Mouse (Mus musculus) midbrain, embryonic 12.5 days (tissue): ENCODE results near the gene Kif23. TPM values are rescaled to one million over a fixed set of nuclear protein-coding genes. Genes with fewer than 3 reads are reported as not detected.

Experiments
- ATAC-seq: fragments of 200-750 bp; cut with Nextera tagmentation; 2 replicates; pipeline ENCODE4 v1.8.0; 2017; ENCODE audit warnings: low read depth, moderate TSS enrichment, moderate library complexity; ENCODE audit not compliant: low FRiP score
- H3K27ac ChIP-seq: fragments of 300-500 bp; sonication (generic); replicated peaks from 2 replicates; pipeline ENCODE4 v1.5.1; 2016; ENCODE audit warnings: mild to moderate bottlenecking
- H3K27me3 ChIP-seq: fragments of 300-500 bp; sonication (generic); 2 replicates; pipeline ENCODE4 v1.6.1; 2016; ENCODE audit warnings: mild to moderate bottlenecking
- H3K36me3 ChIP-seq: fragments of 300-500 bp; sonication (generic); 2 replicates; pipeline ENCODE4 v1.6.1; 2016
- H3K4me1 ChIP-seq: fragments of 300-500 bp; sonication (generic); 2 replicates; pipeline ENCODE4 v1.6.1; 2016
- H3K4me2 ChIP-seq: fragments of 300-500 bp; sonication (generic); replicated peaks from 2 replicates; pipeline ENCODE4 v1.6.1; 2016; ENCODE audit warnings: mild to moderate bottlenecking, moderate library complexity
- H3K4me3 ChIP-seq: fragments of 300-500 bp; sonication (generic); 2 replicates; pipeline ENCODE4 v1.5.1; 2016; ENCODE audit warnings: mild to moderate bottlenecking
- H3K9ac ChIP-seq: fragments of 300-500 bp; sonication (generic); replicated peaks from 2 replicates; pipeline ENCODE4 v1.6.1; 2016; ENCODE audit warnings: mild to moderate bottlenecking, moderate library complexity
- H3K9me3 ChIP-seq: fragments of 300-500 bp; sonication (generic); 2 replicates; pipeline ENCODE4 v1.6.1; 2016; ENCODE audit warnings: mild to moderate bottlenecking
- WGBS: fragments of 180-500 bp; shearing (Covaris S2); methylation state at CpG from one replicate; pipeline ENCODE4 v1.1.7; 2016; 5-methylcytosine and 5-hydroxymethylcytosine counted together
- polyA plus RNA-seq: library from polyadenylated mRNA; unstranded; fragments of >200 nt; fragmentation: Nextera tagmentation; extraction: Ambion mirVana; gene quantifications from 2 replicates; pipeline ENCODE4 v1.2.1, GENCODE M21; 2016

The Kif23 gene
- polyA plus RNA-seq, 1 experiment from 2014 or later: 90.2 TPM

DNA sequence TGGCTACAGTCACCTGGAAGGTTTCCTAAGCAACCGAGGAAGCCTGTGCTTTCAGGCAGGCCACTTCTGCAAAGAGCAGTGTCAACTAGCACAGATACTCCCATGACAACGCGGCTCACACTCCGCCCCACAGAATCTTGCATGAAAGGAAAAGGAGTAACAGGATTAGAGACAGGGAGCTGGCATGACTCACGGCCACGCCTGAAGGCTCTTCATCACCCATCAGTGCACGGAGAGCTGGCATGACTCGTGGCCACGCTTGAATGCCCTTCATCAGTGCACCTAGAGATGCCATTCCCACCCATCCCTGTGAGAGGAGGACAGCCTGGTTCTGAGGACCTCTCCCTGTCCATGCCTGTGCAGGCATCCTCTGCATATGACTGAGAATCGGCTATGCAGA lies 20.8 kb upstream of the Kif23 start:
- ATAC-seq: no peak
- H3K9ac ChIP-seq: no peak overlapping the region
- peaks cover 8% of the 10 kb centered on the region; the same call in 1 of the 2 replicates for H3K4me1 ChIP-seq
- no peaks in the 10 kb centered on the region for H3K9me3 ChIP-seq
- H3K4me2 ChIP-seq: no peak overlapping the region
- 64% methylated on average over 10 of the region's 10 CpGs for WGBS
- H3K36me3 ChIP-seq: no peaks in the 10 kb centered on the region
- H3K27ac ChIP-seq: no peak overlapping the region
- no peak overlapping the region for H3K4me3 ChIP-seq
- 0 out of 2 replicates have a peak, but pooled peaks cover 11% of the 10 kb centered on the region for H3K27me3 ChIP-seq

DNA sequence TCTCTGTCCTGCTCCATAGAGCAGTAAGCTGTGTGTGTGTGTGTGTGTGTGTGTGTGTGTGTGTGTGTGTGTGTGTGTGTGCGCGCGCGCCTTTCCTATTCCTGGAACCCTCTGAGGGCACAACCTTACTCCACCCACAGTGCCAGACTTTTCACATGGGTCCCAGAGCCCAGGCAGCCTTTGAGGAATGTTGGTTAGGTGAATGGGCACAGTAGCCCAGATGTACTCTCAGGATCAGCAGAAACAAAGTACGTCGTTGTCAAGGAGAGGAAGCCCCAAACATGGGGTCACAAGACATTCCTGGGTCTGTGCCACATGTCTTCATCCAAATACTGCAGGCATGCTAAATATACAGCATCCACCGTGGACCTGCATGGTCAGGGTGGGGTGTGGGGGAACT lies 19.4 kb upstream of the Kif23 start:
- H3K27ac ChIP-seq: no peak overlapping the region
- no peak for ATAC-seq
- WGBS: 92% methylated on average over 7 of the region's 7 CpGs
- H3K36me3 ChIP-seq: no peaks in the 10 kb centered on the region
- H3K27me3 ChIP-seq: 0 out of 2 replicates have a peak, but pooled peaks cover 8% of the 10 kb centered on the region
- 0 out of 2 replicates have a peak, but pooled peaks cover 3% of the 10 kb centered on the region for H3K4me1 ChIP-seq
- H3K9me3 ChIP-seq: no peaks in the 10 kb centered on the region
- no peak overlapping the region for H3K4me2 ChIP-seq
- no peak overlapping the region for H3K9ac ChIP-seq
- no peak overlapping the region for H3K4me3 ChIP-seq

DNA sequence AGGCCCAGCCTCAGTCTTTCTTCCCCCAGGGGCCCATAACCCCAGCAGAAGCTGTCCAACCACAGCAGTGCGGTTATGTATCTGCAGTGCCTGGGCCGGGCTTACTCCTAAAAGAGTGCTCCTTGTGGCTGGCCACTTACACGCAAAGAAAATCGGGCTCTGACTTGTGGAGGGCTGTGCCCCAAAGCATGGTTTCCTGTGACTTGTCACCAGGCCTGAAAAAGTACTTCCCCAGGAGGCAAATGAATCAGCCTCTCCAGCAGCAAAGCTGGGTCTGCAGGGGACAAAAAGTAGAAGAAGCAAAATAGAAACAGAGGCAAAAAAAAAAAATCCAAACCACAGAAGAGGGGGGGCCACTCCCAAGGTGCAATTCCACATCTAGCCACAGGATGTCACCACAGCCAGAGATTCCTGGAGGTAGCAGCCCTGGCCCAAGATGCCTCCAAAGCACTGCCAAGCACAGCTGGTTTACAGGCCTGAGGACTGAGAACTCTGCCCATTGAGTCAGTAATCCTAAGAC lies 18.9 kb upstream of the Kif23 start:
- 47% methylated on average over 4 of the region's 4 CpGs for WGBS
- H3K4me2 ChIP-seq: no peak overlapping the region
- no peak; the same call in 1 of the 2 replicates for ATAC-seq
- H3K9ac ChIP-seq: no peak overlapping the region
- no peaks in the 10 kb centered on the region for H3K36me3 ChIP-seq
- 0 out of 2 replicates have a peak, but pooled peaks cover 6% of the 10 kb centered on the region for H3K27me3 ChIP-seq
- H3K9me3 ChIP-seq: no peaks in the 10 kb centered on the region
- H3K4me3 ChIP-seq: no peak overlapping the region
- 0 out of 2 replicates have a peak, but pooled peaks cover 3% of the 10 kb centered on the region for H3K4me1 ChIP-seq
- H3K27ac ChIP-seq: no peak overlapping the region

DNA sequence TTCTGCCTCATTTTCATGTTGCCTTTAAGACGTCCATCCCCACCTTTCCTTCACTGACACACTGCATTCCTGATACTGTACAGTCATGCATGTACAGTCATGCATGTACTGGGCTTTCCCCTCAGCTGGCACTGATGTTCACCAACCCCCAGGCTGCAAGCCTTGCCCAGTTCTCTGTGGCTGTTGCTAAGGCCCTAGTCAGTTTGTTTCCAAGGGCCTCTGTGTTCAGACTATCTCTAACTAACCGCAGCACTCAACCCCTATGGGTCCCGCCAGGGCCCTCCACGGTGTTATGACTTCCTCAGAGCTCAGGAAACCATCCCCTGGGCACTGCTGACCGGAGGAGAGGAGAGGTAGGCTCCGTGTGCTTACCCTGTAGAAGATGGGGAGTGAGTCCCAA lies 16.8 kb upstream of the Kif23 start:
- Histone ChIP-seq H3K9me3 (no peaks in the 10 kb centered on the region), H3K36me3 (no peaks in the 10 kb centered on the region), H3K27ac (no peak overlapping the region), H3K4me2 (no peak overlapping the region), H3K9ac (no peak overlapping the region), H3K4me3 (no peak overlapping the region), H3K27me3 (0 out of 2 replicates have a peak, but pooled peaks cover 6% of the 10 kb centered on the region), H3K4me1 (0 out of 2 replicates have a peak, but pooled peaks cover 3% of the 10 kb centered on the region)
- 85% methylated on average over 6 of the region's 6 CpGs for WGBS
- no peak for ATAC-seq

DNA sequence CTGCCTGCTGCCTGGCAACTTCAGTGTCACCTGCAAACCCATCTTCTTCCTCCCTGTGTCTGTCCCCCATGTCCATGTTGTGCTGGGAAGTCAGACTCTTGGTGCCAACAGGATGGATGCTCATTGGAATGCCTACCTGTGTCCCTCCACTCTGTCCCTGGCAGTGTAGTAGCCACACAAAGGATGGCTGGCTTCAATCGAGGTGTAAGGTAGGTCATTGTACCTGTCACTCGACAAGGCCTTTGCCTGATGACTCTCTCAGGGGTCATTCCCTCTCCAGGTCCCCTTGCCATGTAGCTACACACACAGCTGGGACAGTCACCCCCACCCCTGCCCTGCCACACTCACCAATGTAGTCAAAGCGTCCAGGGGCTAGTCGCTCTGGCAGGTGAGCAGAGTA lies 14.6 kb upstream of the Kif23 start:
- Histone ChIP-seq H3K4me2 (no peak overlapping the region), H3K27ac (no peak overlapping the region), H3K4me1 (0 out of 2 replicates have a peak, but pooled peaks cover 3% of the 10 kb centered on the region), H3K27me3 (no peaks in the 10 kb centered on the region), H3K36me3 (no peaks in the 10 kb centered on the region), H3K9me3 (no peaks in the 10 kb centered on the region), H3K4me3 (no peak overlapping the region), H3K9ac (no peak overlapping the region)
- 93% methylated on average over 4 of the region's 4 CpGs for WGBS
- no peak for ATAC-seq

DNA sequence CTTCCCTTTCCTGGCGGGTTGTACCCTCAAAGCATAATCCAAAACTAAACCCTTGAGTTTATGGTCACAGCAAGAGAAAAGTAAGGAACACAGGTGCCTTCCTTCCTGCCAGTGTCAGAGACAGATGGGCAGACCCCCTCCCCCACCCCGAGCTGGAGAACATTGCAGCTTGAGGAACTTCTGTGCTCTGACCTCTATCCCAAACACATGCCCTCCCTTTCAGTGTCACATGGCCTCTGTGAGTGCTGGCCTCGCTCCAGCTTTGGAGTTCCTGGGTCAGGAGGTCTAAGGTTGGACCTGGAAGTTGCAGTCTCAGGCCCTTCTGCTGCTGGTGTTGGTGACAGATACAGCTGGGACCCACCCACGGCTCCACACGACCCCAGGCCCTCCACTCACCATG lies 14.2 kb upstream of the Kif23 start:
- no peak overlapping the region for H3K4me3 ChIP-seq
- H3K27ac ChIP-seq: no peak overlapping the region
- ATAC-seq: no peak

DNA sequence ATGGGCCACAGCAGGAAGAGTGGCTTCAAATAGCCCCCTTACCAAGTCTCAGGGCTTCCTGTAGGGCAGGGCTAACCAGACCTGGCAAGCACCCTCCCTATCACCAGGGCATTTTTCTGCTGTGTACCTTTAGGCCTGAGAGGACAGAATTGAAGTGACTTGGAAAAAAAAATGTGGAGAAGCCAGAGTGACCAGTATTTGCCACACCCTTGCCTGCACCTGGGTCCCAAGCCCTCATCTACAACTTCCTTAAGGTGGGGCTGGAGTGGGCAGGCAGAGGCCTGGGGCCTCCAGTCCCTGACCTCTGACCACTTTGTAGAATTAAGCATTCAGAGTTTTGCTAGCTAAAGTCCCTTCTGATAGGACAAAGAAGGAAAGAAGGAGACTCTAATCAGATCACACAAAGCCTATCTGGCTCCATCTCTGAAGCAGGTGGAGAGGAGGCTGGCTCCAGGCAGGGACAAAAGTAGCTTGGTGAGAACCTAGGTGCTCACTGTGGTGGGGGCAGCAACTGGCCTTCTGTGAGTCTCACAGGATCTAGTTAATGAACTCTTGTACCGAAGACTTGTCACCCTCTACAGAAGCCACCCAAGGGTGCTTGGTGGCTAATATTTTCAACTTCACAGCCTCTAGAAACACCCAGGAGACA lies 13.5 kb upstream of the Kif23 start:
- Histone ChIP-seq H3K36me3 (no peaks in the 10 kb centered on the region), H3K4me3 (no peak overlapping the region), H3K9ac (no peak overlapping the region), H3K9me3 (no peaks in the 10 kb centered on the region), H3K4me2 (no peak overlapping the region), H3K4me1 (0 out of 2 replicates have a peak, but pooled peaks cover 3% of the 10 kb centered on the region), H3K27me3 (no peaks in the 10 kb centered on the region), H3K27ac (no peak overlapping the region)
- no peak for ATAC-seq
- 84% methylated on average over 1 of the region's 1 CpGs for WGBS

More for the DNA sequence above, 14.2 kb upstream of the Kif23 start:
- no peaks in the 10 kb centered on the region for H3K27me3 ChIP-seq
- no peaks in the 10 kb centered on the region for H3K36me3 ChIP-seq
- WGBS: 73% methylated on average over 5 of the region's 5 CpGs
- H3K9ac ChIP-seq: no peak overlapping the region
- H3K9me3 ChIP-seq: no peaks in the 10 kb centered on the region
- 0 out of 2 replicates have a peak, but pooled peaks cover 3% of the 10 kb centered on the region for H3K4me1 ChIP-seq
- no peak overlapping the region for H3K4me2 ChIP-seq

DNA sequence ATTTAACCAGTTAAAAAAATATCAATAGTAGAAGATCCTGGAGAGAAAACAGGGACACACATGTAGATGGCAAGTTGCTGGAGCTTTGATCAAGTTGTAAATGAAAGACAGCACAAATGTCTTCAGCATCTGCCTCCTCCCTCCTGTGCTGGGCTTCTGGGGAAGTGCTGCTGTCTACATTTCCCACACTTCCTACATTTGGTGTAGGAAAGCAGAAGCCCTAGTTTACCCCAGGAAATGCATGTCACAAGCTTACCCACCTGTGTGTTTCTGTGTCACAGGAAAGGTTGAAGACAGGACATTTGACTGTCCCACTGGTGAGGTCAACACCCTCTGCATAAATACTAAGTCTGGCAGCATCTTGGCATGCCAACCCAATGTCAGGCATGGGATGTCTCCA lies 8.1 kb upstream of the Kif23 start:
- Histone ChIP-seq H3K4me1 (no peaks in the 10 kb centered on the region), H3K9ac (no peak overlapping the region), H3K9me3 (no peaks in the 10 kb centered on the region), H3K27me3 (no peaks in the 10 kb centered on the region), H3K36me3 (no peaks in the 10 kb centered on the region), H3K4me2 (no peak overlapping the region), H3K4me3 (no peak overlapping the region), H3K27ac (no peak overlapping the region)
- no peak for ATAC-seq

DNA sequence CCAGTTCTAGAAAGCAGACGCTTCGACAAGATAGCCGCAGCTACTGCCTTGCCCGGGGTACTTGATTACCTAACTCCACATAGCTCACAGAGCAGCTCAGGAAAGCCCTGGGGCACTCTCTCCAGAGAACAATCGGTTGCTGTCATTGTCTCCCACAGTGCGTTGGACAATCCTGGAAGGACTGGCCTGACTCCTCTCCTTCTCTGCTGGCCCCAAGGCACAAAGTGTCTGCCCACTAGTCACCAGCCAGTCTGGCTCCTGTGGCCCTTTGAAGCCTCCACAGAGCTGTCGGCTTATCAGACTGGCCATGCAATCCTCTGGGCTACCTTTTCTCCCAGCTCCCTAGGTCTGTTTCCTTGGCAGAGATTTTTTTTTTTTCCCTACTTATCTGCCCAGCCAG lies 5.7 kb upstream of the Kif23 start:
- Histone ChIP-seq H3K27ac (0 out of 2 replicates have a peak overlapping the region, but pooled peaks have one; percentile 30), H3K4me2 (no peak overlapping the region), H3K27me3 (no peaks in the 10 kb centered on the region), H3K36me3 (no peaks in the 10 kb centered on the region), H3K4me3 (no peak overlapping the region), H3K9ac (no peak overlapping the region), H3K4me1 (peaks cover 16% of the 10 kb centered on the region), H3K9me3 (no peaks in the 10 kb centered on the region)
- ATAC-seq: no peak
- 63% methylated on average over 7 of the region's 7 CpGs for WGBS

DNA sequence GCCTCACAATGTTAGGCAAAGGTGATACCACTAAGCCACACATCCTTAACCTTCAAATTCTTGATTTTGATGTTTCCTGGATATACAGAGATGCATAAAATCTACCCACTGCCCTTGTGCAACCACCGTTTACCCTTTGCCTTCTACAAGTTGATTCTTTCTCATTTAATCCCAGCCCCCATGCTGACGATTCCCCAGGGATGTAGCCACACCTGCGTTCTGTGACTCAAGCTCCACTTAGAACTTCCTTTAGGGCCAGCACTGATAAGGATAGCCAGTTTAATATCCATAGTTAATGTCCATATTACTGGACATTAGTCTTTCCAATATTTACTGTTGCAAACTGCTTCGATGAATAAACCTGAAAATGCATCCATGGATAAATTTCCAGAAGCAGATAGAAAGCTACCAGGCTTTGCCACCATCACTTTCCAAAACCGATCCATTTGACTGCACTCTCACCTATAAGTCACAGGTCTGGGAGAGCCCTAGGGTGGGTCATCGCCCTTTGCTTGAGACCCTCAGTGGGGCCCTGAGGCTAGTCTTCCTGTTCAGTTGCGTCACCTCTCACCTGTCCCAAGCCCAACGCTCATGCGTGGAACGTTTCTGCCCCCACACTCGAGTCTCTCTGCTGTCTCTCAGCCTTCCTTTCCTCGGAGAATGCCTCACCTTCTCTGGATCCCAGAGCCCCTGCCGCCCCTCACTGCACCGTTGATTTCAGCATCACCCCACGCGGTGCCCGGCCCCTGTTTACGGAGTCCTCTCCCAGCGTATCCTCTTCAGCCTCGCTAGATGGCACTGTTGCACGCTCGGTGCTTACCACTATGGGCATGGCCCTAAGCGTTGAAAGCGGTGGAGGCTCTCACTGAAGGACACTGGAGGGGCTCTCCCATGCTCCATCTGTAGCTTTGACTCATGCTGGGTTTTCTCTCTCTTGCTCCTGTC lies 1.1 kb upstream of the Kif23 start:
- peak overlapping the region; percentile 81 for H3K4me2 ChIP-seq

DNA sequence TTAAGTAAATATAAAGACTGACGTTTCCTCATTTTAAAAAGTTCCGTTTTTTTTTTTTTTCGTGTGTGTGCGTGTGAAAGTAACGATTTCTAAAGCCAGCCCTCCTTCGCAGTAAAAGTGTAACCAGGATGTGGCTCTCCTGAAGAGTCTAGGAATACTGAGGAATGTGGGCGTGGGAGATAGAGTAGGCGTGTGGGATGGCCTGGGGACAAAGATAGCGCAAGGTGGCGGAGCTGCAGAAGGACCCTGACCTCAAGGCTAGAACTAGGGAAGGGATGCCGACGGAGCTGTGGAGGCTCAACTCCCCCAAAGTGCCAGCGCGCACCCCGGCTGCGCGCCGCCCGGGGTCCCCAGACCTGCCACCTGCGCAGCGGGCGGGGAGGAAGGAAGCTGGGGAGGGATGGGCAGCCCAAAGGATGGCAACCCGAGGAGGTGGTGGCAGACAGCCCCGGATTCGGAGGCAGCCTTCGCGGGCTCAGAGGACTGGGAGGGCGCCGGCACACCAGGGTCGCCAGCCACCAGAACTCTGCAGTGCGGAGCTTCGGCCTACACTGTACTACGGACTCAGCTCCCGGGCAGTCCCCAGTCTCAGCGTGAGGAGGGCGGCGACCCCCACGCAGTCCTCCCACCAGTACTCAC lies 482 bp downstream of the Kif23 start:
- no peaks in the 10 kb centered on the region for H3K27me3 ChIP-seq
- peaks cover 3% of the 10 kb centered on the region for H3K36me3 ChIP-seq
- ATAC-seq: peak; percentile 86; the same call in 1 of the 2 replicates
- whole genome bisulfite sequencing: under 1% methylated on average over 35 of the region's 38 CpGs
- peak overlapping the region; percentile 81 for H3K4me2 ChIP-seq
- H3K4me3 ChIP-seq: peak overlapping the region; percentile 64
- no peaks in the 10 kb centered on the region for H3K9me3 ChIP-seq
- H3K4me1 ChIP-seq: peaks cover 23% of the 10 kb centered on the region
- peak overlapping the region; percentile 78 for H3K27ac ChIP-seq
- peak overlapping the region; percentile 81 for H3K9ac ChIP-seq

More for the DNA sequence above, 1.1 kb upstream of the Kif23 start:
- 5% methylated on average over 24 of the region's 24 CpGs for WGBS
- peak overlapping the region; percentile 64 for H3K4me3 ChIP-seq
- H3K36me3 ChIP-seq: no peaks in the 10 kb centered on the region; the same call in 1 of the 2 replicates
- peak; percentile 61 for ATAC-seq
- H3K9me3 ChIP-seq: no peaks in the 10 kb centered on the region
- peaks cover 23% of the 10 kb centered on the region for H3K4me1 ChIP-seq
- H3K9ac ChIP-seq: peak overlapping the region; percentile 59
- H3K27me3 ChIP-seq: no peaks in the 10 kb centered on the region
- H3K27ac ChIP-seq: peak overlapping the region; percentile 78
